Mouse (Mus musculus): ENCODE data around the gene Pglyrp4. TPM values are rescaled to one million over a fixed set of nuclear protein-coding genes. Genes with fewer than 3 reads are reported as not detected.
"Not testable (repeated sequence)": the region's sequence is repeated elsewhere in the genome, so short reads cannot be mapped to it uniquely, and the experiment has no call there.

Pglyrp4 gene
- polyA plus RNA-seq, 1 experiment from 2014 or later: not detected

DNA sequence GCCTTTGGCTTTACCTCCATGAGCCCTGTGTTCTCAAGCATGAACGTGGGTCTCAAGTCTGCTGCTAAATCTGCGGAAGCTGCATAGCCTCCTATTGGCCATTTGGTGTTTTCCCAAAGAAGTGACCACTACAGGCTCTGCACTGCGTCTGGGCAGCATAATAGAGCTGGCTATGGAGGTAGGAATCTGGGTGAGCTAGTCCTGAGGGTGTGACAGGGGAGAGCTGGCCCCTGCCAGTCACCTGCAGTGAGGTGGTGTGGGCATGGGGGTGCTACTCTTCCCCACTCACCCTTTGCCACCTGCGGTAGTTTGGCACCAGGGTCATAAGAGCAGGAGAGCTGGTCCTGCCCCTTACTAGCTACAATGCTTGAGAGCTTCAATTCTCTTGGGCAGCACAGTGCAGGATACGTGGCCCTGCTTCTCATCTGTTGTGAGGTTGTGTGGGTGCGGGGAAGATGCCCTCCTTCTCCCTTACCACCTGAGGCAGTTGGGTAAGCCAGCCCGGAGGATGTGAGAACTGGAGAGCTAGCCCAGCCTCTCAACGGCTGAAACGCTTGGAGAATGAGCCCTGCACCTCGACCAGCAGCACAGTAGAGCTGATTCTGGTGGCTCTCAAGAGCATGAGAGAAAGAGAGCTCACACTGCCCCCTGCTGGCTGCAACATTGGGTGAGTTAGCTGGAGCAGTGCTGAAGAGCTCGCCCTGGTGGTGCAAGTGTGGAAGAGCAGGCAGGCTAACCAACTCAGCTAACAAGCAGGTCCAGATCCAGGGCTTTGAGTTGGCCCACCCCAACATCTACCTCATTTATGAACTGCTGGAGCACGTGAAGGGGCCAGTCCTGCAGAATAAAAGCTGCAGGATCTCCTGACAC, 16.9 kb upstream of the Pglyrp4 start:
- Histone ChIP-seq H3K4me3 (ENCODE audit: low read depth, low read length) (no peak overlapping the region), H3K4me2 (replicated peaks; ENCODE audit: low read depth, low read length) (no peak overlapping the region), H3K27me3 (ENCODE audit: control insufficient read depth, insufficient read depth, low read length) (no peaks in the 10 kb centered on the region), H3K9ac (replicated peaks; ENCODE audit: low read depth, low read length) (no peak overlapping the region), H3K4me1 (ENCODE audit: control insufficient read depth, insufficient read depth, low read length) (no peaks in the 10 kb centered on the region), H3K36me3 (ENCODE audit: control insufficient read depth, insufficient read depth, low read length) (no peaks in the 10 kb centered on the region), H3K27ac (ENCODE audit: low read length) (no peak overlapping the region), H3K9me3 (ENCODE audit: control insufficient read depth, low read depth, low read length) (no peaks in the 10 kb centered on the region)
- 45% methylated on average over 12 of the region's 12 CpGs for WGBS
- ATAC-seq (ENCODE audit: insufficient number of reproducible peaks, insufficient read depth, low FRiP score, low read depth): no peak

DNA sequence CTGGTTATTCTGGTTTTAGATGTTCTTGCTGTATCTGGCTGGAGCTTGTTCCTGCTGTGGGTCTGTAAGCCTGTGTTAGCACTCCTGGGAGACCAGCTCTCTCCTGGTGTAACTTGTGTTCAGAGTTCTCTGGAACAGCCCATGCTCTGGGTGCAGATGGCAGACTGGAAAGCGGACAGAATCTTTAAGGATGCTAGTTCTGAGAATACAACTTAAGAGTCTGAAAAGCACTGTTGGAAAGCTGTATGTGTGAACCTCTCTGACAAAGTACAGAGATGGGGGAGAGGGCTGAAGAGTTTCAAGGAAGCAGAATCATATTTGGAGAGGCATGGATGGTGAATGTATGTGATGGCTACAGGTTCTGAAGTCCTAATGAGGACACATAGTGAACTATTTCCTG, 23.0 kb downstream of the Pglyrp4 start:
- Histone ChIP-seq H3K4me2 (replicated peaks; ENCODE audit: low read depth, low read length) (no peak overlapping the region), H3K4me3 (ENCODE audit: low read depth, low read length) (no peak overlapping the region), H3K9me3 (ENCODE audit: control insufficient read depth, low read depth, low read length) (no peaks in the 10 kb centered on the region), H3K27ac (ENCODE audit: low read length) (no peak overlapping the region), H3K36me3 (ENCODE audit: control insufficient read depth, insufficient read depth, low read length) (no peaks in the 10 kb centered on the region), H3K4me1 (ENCODE audit: control insufficient read depth, insufficient read depth, low read length) (no peaks in the 10 kb centered on the region), H3K9ac (replicated peaks; ENCODE audit: low read depth, low read length) (no peak overlapping the region), H3K27me3 (ENCODE audit: control insufficient read depth, insufficient read depth, low read length) (no peaks in the 10 kb centered on the region)
- no peak for ATAC-seq (ENCODE audit: insufficient number of reproducible peaks, insufficient read depth, low FRiP score, low read depth)
- WGBS: 90% methylated on average over 1 of the region's 1 CpGs

DNA sequence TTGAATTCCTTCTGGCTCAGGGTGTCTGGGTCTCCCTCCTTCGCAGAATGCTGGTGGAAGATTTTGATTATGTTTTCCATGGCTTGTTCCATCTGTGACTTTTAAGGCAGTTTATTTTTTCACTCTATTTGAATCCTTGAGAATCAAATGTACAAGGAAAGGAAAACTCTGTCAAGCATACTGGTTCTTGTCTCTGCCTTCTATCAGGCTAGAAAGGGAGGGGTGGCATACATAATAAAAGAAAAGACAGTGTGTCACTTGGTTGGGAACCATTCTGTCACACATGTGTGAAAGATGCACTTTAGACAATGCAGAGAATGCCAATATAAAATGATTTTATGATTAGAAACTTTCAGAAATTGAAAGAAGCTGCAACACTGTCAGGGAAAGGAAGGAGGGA, 51.1 kb downstream of the Pglyrp4 start, which contains the start of gene Gm5849:
Gene Gm5849, minus strand, starts transcription at position 101 of the 400 bp plus-strand sequence.
- not testable (repeated sequence) for H3K4me1 ChIP-seq (ENCODE audit: control insufficient read depth, insufficient read depth, low read length); H3K27ac ChIP-seq (ENCODE audit: low read length); H3K9me3 ChIP-seq (ENCODE audit: control insufficient read depth, low read depth, low read length); ATAC-seq (ENCODE audit: insufficient number of reproducible peaks, insufficient read depth, low FRiP score, low read depth); H3K27me3 ChIP-seq (ENCODE audit: control insufficient read depth, insufficient read depth, low read length); H3K36me3 ChIP-seq (ENCODE audit: control insufficient read depth, insufficient read depth, low read length); H3K4me3 ChIP-seq (ENCODE audit: low read depth, low read length); H3K4me2 ChIP-seq (replicated peaks; ENCODE audit: low read depth, low read length); H3K9ac ChIP-seq (replicated peaks; ENCODE audit: low read depth, low read length)
- WGBS: 100% methylated on average over 1 of the region's 1 CpGs

Other genes starting within 250 kb of the Pglyrp4 start
- gene Snapin, start 235.9 kb upstream of the Pglyrp4 start, polyA plus RNA-seq (2014; fragmentation: Nextera tagmentation; extraction: Ambion mirVana): 81.2 and 88.0 TPM in 2 replicates
- 97.4 and 98.2 TPM in 2 replicates for gene Chtop, start 217.4 kb upstream of the Pglyrp4 start, polyA plus RNA-seq (2014; fragmentation: Nextera tagmentation; extraction: Ambion mirVana)
- 46.8 and 48.5 TPM in 2 replicates for gene S100a1, start 212.5 kb upstream of the Pglyrp4 start, polyA plus RNA-seq (2014; fragmentation: Nextera tagmentation; extraction: Ambion mirVana)
- gene S100a13, start 212.5 kb upstream of the Pglyrp4 start, polyA plus RNA-seq (2014; fragmentation: Nextera tagmentation; extraction: Ambion mirVana): 31.2 and 33.5 TPM in 2 replicates
- gene S100a14, start 200.1 kb upstream of the Pglyrp4 start, polyA plus RNA-seq (2014; fragmentation: Nextera tagmentation; extraction: Ambion mirVana): 14.0 and 17.0 TPM in 2 replicates
- 244 and 247 TPM in 2 replicates for gene S100a16, start 189.7 kb upstream of the Pglyrp4 start, polyA plus RNA-seq (2014; fragmentation: Nextera tagmentation; extraction: Ambion mirVana)
- gene S100a3, start 166.3 kb upstream of the Pglyrp4 start, polyA plus RNA-seq (2014; fragmentation: Nextera tagmentation; extraction: Ambion mirVana): 0.42 and 0.62 TPM in 2 replicates
- not detected in 2 replicates for gene S100a2, start 136.7 kb upstream of the Pglyrp4 start, polyA plus RNA-seq (2014; fragmentation: Nextera tagmentation; extraction: Ambion mirVana)
- gene Gm42674, start 125.0 kb upstream of the Pglyrp4 start, polyA plus RNA-seq (2014; fragmentation: Nextera tagmentation; extraction: Ambion mirVana): not detected in 2 replicates
- gene S100a4, start 123.1 kb upstream of the Pglyrp4 start, polyA plus RNA-seq (2014; fragmentation: Nextera tagmentation; extraction: Ambion mirVana): 5.5 and 7.4 TPM in 2 replicates
- gene S100a5, start 118.4 kb upstream of the Pglyrp4 start, polyA plus RNA-seq (2014; fragmentation: Nextera tagmentation; extraction: Ambion mirVana): 0.71 TPM in 1 of 2 replicates, not detected in the other
- gene S100a6, start 114.0 kb upstream of the Pglyrp4 start, polyA plus RNA-seq (2014; fragmentation: Nextera tagmentation; extraction: Ambion mirVana): 418 and 466 TPM in 2 replicates
- gene S100a7a, start 72.9 kb upstream of the Pglyrp4 start, polyA plus RNA-seq (2014; fragmentation: Nextera tagmentation; extraction: Ambion mirVana): not detected in 2 replicates
- gene S100a8, start 57.9 kb upstream of the Pglyrp4 start, polyA plus RNA-seq (2014; fragmentation: Nextera tagmentation; extraction: Ambion mirVana): 58.0 and 73.3 TPM in 2 replicates
- 41.0 and 53.5 TPM in 2 replicates for gene S100a9, start 31.2 kb upstream of the Pglyrp4 start, polyA plus RNA-seq (2014; fragmentation: Nextera tagmentation; extraction: Ambion mirVana)
- not detected in 2 replicates for gene Gm5849, start 51.0 kb downstream of the Pglyrp4 start, polyA plus RNA-seq (2014; fragmentation: Nextera tagmentation; extraction: Ambion mirVana)

Data from stomach, embryonic 14.5 days (tissue).